Mouse (Mus musculus): ENCODE measurements around the gene Fitm1.

DNA sequence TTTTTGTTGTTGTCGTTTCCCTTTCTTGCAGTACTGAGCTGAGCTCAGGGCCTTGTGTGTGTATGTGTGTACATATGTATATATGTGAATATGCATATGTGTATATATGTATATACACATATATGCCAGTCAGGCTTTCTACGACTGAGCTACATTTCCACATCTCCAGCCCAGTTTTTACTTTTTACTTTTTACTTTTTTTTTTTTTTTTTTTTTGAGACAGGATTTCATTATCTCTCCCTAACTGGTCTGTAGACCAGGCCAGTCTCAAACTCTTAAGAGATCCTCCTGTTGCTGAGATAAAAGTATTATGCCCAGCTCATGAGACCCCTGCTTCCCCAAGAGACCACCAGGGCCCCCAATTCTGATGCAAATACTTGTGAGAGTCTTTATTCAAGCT is 41.4 kb downstream of the Fitm1 start:
- TF ChIP-seq CTCF (IDR thresholded peaks at IDR 0.05; ENCODE audit: insufficient read depth, low read length) (no peak), POLR2A (IDR thresholded peaks at IDR 0.05; ENCODE audit: borderline replicate concordance, extremely low read depth, low read depth, low read length) (no peak)

All from lung, adult 2 months (tissue).